Mouse (Mus musculus) thymus, adult 2 months (tissue): ENCODE results near the gene Capn2.

Source experiments
- CTCF ChIP-seq: fragments of 200-500 bp; IDR thresholded peaks from 2 replicates; pipeline ENCODE4 v1.5.1; 2012; ENCODE audit warnings: mild to moderate bottlenecking, control low read depth, low read length, moderate library complexity, borderline replicate concordance; ENCODE audit not compliant: control insufficient read depth, poor library complexity, insufficient read depth; ENCODE audit errors: extremely low read depth
- POLR2A ChIP-seq: fragments of 200-500 bp; IDR thresholded peaks from 2 replicates; pipeline ENCODE4 v1.6.1; 2012; ENCODE audit warnings: mild to moderate bottlenecking, low read length, control low read depth, moderate library complexity; ENCODE audit not compliant: control insufficient read depth, poor library complexity, insufficient read depth; ENCODE audit errors: extremely low read depth

DNA sequence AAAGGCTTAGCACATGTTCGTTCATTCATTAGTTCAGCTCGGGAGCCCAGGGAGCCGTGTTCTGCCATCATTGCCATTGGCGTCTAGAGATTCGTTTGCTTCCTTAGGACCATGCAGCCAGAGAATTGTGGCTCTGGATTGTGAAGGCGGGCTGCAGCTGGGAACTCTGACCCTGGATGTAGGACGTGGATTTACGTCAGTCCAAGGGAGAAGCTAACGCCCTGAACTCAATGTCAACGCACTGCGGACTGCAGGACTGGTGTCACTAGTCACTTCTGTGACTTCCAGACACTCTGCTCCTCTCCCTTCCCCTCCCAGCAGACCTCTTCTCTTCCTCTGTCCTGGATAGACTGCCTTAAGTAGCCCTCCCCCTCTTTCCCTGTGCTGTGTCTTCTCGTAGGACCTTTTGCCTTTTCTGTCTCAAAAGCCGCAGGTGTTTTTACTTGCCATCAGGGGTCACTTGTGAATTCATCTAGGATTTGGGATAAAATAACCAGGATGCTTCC lies 9.9 kb upstream of the Capn2 start:
- TF ChIP-seq CTCF, result no peak
- no peak for TF ChIP-seq POLR2A
